ENCODE assay signal across 8 mouse cellular contexts in genomic region chr10:120898357-120898756, GRCm38 (mm10). TPM values are rescaled to one million over a fixed set of nuclear protein-coding genes. Genes with fewer than 3 reads are reported as not detected.
DNase-seq lines count a peak whose midpoint lies in the region; ATAC-seq and TF ChIP-seq lines count a peak whose summit lies in the region.

No protein-coding gene starts in this region.

- TF ChIP-seq POLR2A in liver, adult 2 months (IDR thresholded peaks at IDR 0.05; ENCODE audit: extremely low read depth, insufficient read depth, low read length): no peak
- TF ChIP-seq POLR2A in bone marrow macrophage, adult 2 months (IDR thresholded peaks at IDR 0.05; ENCODE audit: borderline replicate concordance, low read depth, low read length): no peak

- H3K4me3 ChIP-seq in liver, adult 2 months (ENCODE audit: insufficient read depth, low read depth, low read length): peak overlapping the region; percentile 69
- peak overlapping the region; percentile 68 for H3K4me3 ChIP-seq in bone marrow macrophage, adult 2 months (ENCODE audit: insufficient read depth, low read length)
- H3K4me3 ChIP-seq in kidney, postnatal 0 days (replicated peaks; ENCODE audit: low read depth, low read length): peak overlapping the region; percentile 70
- peak overlapping the region; percentile 62 for H3K4me3 ChIP-seq in midbrain, embryonic 13.5 days (replicated peaks)

- WGBS in liver, adult 2 months: 2% methylated on average over 49 of the region's 49 CpGs
- whole genome bisulfite sequencing in kidney, postnatal 0 days: 4% methylated on average over 49 of the region's 49 CpGs
- under 1% methylated on average over 43 of the region's 49 CpGs for WGBS in midbrain, embryonic 13.5 days

- H3K4me2 ChIP-seq in kidney, postnatal 0 days (ENCODE audit: low read length): peak overlapping the region; percentile 87
- H3K4me2 ChIP-seq in midbrain, embryonic 13.5 days (replicated peaks): peak overlapping the region; percentile 84

- TF ChIP-seq CTCF in liver, adult 2 months (IDR thresholded peaks at IDR 0.05; ENCODE audit: low read depth, low read length): no peak
- TF ChIP-seq CTCF in bone marrow macrophage, adult 2 months (IDR thresholded peaks at IDR 0.05; ENCODE audit: low read depth, low read length): no peak
- TF ChIP-seq CTCF in kidney, postnatal 0 days (IDR thresholded peaks at IDR 0.05; ENCODE audit: low read depth): no peak

- no peaks in the 10 kb centered on the region for H3K79me2 ChIP-seq in liver, adult 2 months (ENCODE audit: control insufficient read depth, insufficient read depth, low read length)

- H3K4me1 ChIP-seq in liver, adult 2 months (ENCODE audit: control insufficient read depth, insufficient read depth, low read length): peaks cover 10% of the 10 kb centered on the region
- H3K4me1 ChIP-seq in bone marrow macrophage, adult 2 months (ENCODE audit: control insufficient read depth, insufficient read depth, low read length): no peaks in the 10 kb centered on the region
- peaks cover 4% of the 10 kb centered on the region; the same call in 1 of the 2 replicates for H3K4me1 ChIP-seq in kidney, postnatal 0 days (replicated peaks; ENCODE audit: insufficient read depth, low read length)
- H3K4me1 ChIP-seq in midbrain, embryonic 13.5 days (replicated peaks): peaks cover 8% of the 10 kb centered on the region

- no peaks in the 10 kb centered on the region for H3K27me3 ChIP-seq in liver, adult 2 months (ENCODE audit: control insufficient read depth, insufficient read depth, low read length)
- H3K27me3 ChIP-seq in kidney, postnatal 0 days (ENCODE audit: insufficient read depth, low read length): no peaks in the 10 kb centered on the region
- H3K27me3 ChIP-seq in midbrain, embryonic 13.5 days: peaks cover 40% of the 10 kb centered on the region

- peak overlapping the region; percentile 72 for H3K9ac ChIP-seq in liver, adult 2 months (ENCODE audit: low read depth, low read length)
- peak overlapping the region; percentile 74 for H3K9ac ChIP-seq in kidney, postnatal 0 days (ENCODE audit: low read depth, low read length)
- H3K9ac ChIP-seq in midbrain, embryonic 13.5 days (replicated peaks): peak overlapping the region; percentile 67

- peak overlapping the region; percentile 8; the same call in 1 of the 2 replicates for H3K27ac ChIP-seq in liver, adult 2 months (replicated peaks; ENCODE audit: insufficient read depth, low read depth, low read length)
- no peak overlapping the region for H3K27ac ChIP-seq in bone marrow macrophage, adult 2 months (ENCODE audit: insufficient read depth, low read depth, low read length)
- peak overlapping the region; percentile 62; the same call in 1 of the 2 replicates for H3K27ac ChIP-seq in kidney, postnatal 0 days
- no peak overlapping the region for H3K27ac ChIP-seq in midbrain, embryonic 13.5 days

- no peak for DNase-seq in liver, adult 2 months (ENCODE audit: extremely low read depth, low read depth, low spot score)
- DNase-seq in liver: no peak
- peak; percentile 32 to 35 for DNase-seq in gastrocnemius, postnatal 4 days (ENCODE audit: low spot score in 2 of 2)
- no peak for DNase-seq in kidney, postnatal 0 days (ENCODE audit: low spot score)
- no peak for DNase-seq in layer of hippocampus, adult 11-12 months (ENCODE audit: low spot score)

- ATAC-seq in kidney, postnatal 0 days (replicated peaks; ENCODE audit: low FRiP score, low read depth): peak; percentile 30; the same call in 1 of the 2 replicates
- peak; percentile 69; the same call in 1 of the 2 replicates for ATAC-seq in midbrain, embryonic 13.5 days
- ATAC-seq in erythroid progenitor cell, adult 5-6 weeks (replicated peaks; ENCODE audit: low FRiP score, poor library complexity, severe bottlenecking): no peak

- no peaks in the 10 kb centered on the region for H3K9me3 ChIP-seq in kidney, postnatal 0 days (replicated peaks; ENCODE audit: low read length)
- H3K9me3 ChIP-seq in midbrain, embryonic 13.5 days: no peaks in the 10 kb centered on the region

- no peaks in the 10 kb centered on the region for H3K36me3 ChIP-seq in liver, adult 2 months (ENCODE audit: control insufficient read depth, insufficient read depth, low read length)
- no peaks in the 10 kb centered on the region for H3K36me3 ChIP-seq in kidney, postnatal 0 days (ENCODE audit: insufficient read depth, low read length)
- H3K36me3 ChIP-seq in midbrain, embryonic 13.5 days: no peaks in the 10 kb centered on the region

RNA-seq across cellular contexts. Expression of gene Msrb3, which starts 0.5 kb away (rescaled TPM):
- 9.5 and 10.1 TPM in 2 replicates for total RNA-seq in liver, adult 2 months (2014; rRNA removed)
- polyA plus RNA-seq in liver, adult 2 months (2012; rRNA removed): 3.7 and 4.1 TPM in 2 replicates
- 0.52 and 0.76 TPM in 2 replicates for polyA plus RNA-seq in bone marrow macrophage, adult 2 months (2012; ENCODE audit: insufficient read depth, insufficient read length, missing spikeins)
- total RNA-seq in gastrocnemius, postnatal 4 days (2021): 10 to 100 TPM; 65.6 to 74.8 TPM
- polyA plus RNA-seq in kidney, postnatal 0 days (2015; fragmentation: Nextera tagmentation; extraction: Ambion mirVana): 9.9 and 13.2 TPM in 2 replicates
- 0.80 and 2.0 TPM in 2 replicates for polyA plus RNA-seq in midbrain, embryonic 13.5 days (2015; fragmentation: Nextera tagmentation; extraction: Ambion mirVana)
- total RNA-seq in erythroid progenitor cell, adult 5-6 weeks (2015; ENCODE audit: low replicate concordance): not detected in 2 replicates
- total RNA-seq in erythroid progenitor cell, adult 5-6 weeks (2017; ENCODE audit: low replicate concordance): 0.30 and 0.64 TPM in 2 replicates

Comparison
In these comparisons a context has a peak if more than half of its experiments do, and no peak if none do; other contexts are left out.
1. DNase-seq: peak in gastrocnemius, postnatal 4 days (2 of 2); none in liver, adult 2 months (single experiment), liver (single experiment), kidney, postnatal 0 days (single experiment) and layer of hippocampus, adult 11-12 months (single experiment).
2. H3K27ac ChIP-seq: peak in liver, adult 2 months (single experiment) and kidney, postnatal 0 days (single experiment); none in bone marrow macrophage, adult 2 months (single experiment) and midbrain, embryonic 13.5 days (single experiment).
3. Peak in every context shown above with its lines, with median percentiles within 50 percentile points of each other: H3K4me3 ChIP-seq and H3K9ac ChIP-seq.